In the genomic region with DNA sequence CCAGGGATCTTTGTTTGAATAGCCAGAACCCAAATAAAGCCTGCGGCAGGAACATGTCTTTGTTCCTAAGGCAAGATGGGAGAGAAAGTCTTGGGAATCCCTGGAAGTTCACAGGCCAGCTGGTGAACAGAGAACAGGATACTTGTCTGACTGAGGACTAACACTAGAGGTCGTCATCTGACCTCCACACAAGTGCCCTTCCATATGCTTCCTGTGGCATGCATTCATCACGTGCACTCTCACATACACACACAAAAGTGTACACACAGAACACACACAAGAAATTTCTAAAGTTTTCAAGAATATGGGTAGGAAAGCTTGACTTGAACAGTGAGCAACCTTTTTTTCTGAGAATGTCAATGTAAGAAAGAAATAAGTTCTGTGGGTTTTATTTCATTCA, we compare ENCODE assay signal across 1 mouse cellular context.
A peak's percentile ranks its signal among the peaks of the same experiment; 100 is the strongest.
TF ChIP-seq lines count a peak whose summit lies in the region.

No protein-coding gene starts in this region.

TF ChIP-seq in CH12.LX, 34 proteins besides CTCF, POLR2A, EP300 and RAD21:
- TF ChIP-seq ZNF384 (IDR thresholded peaks at IDR 0.05; ENCODE audit: low read depth, low read length): no peak
- peak; percentile 83 for TF ChIP-seq BHLHE40 (IDR thresholded peaks at IDR 0.05; ENCODE audit: low read depth, low read length)
- no peak for TF ChIP-seq MXI1 (IDR thresholded peaks at IDR 0.05; ENCODE audit: low read depth, low read length)
- TF ChIP-seq USF1 (IDR thresholded peaks at IDR 0.05; ENCODE audit: low read depth, low read length): no peak
- TF ChIP-seq ZC3H11A (IDR thresholded peaks at IDR 0.05; ENCODE audit: low read depth, low read length): no peak
- TF ChIP-seq USF2 (conservative IDR thresholded peaks at IDR 0.05; ENCODE audit: low read depth, low read length): no peak
- TF ChIP-seq MEF2A (IDR thresholded peaks at IDR 0.05; ENCODE audit: borderline replicate concordance, low read depth, low read length): no peak
